Mouse (Mus musculus) gastrocnemius, adult 2 months (tissue): ENCODE measurements around the gene Nell1. TPM values are rescaled to one million over a fixed set of nuclear protein-coding genes. Genes with fewer than 3 reads are reported as not detected.

Experiments
- DNase-seq: peaks from one replicate; pipeline ENCODE4 v3.0.0; 2022
- H3K27ac ChIP-seq: fragments of 200-600 bp; 2 replicates; pipeline ENCODE4 v1.8.1; 2022; ENCODE audit warnings: mild to moderate bottlenecking
- H3K4me3 ChIP-seq: fragments of 200-600 bp; 2 replicates; pipeline ENCODE4 v1.8.1; 2022; ENCODE audit warnings: mild to moderate bottlenecking, moderate library complexity
- CTCF ChIP-seq: fragments of 200-600 bp; IDR thresholded peaks from 2 replicates; pipeline ENCODE4 v1.8.1; 2022; ENCODE audit warnings: antibody characterized with exemption, mild to moderate bottlenecking, moderate library complexity
- intact Hi-C: fragments of 180-260 bp; cut with DNase I; formaldehyde crosslinking; loops from one replicate; pipeline ENCODE4 v1.15.1; 2025
- total RNA-seq, 2 experiments: library from RNA; stranded (reverse); gene quantifications; 2 replicates each; pipeline ENCODE4 v1.2.3; 2021

Nell1 gene
- total RNA-seq, 2 experiments from 2014 or later, result 0.33 TPM; not detected in 1

- DNase-seq, result no peak
- no peak for TF ChIP-seq CTCF
- Histone ChIP-seq H3K4me3 (no peak overlapping the region), H3K27ac (no peak overlapping the region)
- intact Hi-C loops, result no loop called here
These were observed 568.7 kb downstream of the Nell1 start for GRCm38 (mm10) chr7:50543373-50543772.

- Histone ChIP-seq H3K4me3 (no peak overlapping the region), H3K27ac (no peak overlapping the region)
- intact Hi-C loops, result no loop called here
- no peak for DNase-seq
- TF ChIP-seq CTCF, result no peak
These were observed 574.9 kb downstream of the Nell1 start for GRCm38 (mm10) chr7:50549572-50549971.

GRCm38 (mm10) chr7:50551426-50551825 lies 576.8 kb downstream of the Nell1 start:
- Histone ChIP-seq H3K27ac (no peak overlapping the region), H3K4me3 (no peak overlapping the region)
- TF ChIP-seq CTCF, result no peak
- no peak for DNase-seq
- intact Hi-C loops, result no loop called here

- intact Hi-C loops, result no loop called here
- no peak overlapping the region for H3K4me3 ChIP-seq
- DNase-seq, result no peak
- TF ChIP-seq CTCF, result no peak
- no peak overlapping the region for H3K27ac ChIP-seq
These were observed 588.0 kb downstream of the Nell1 start for GRCm38 (mm10) chr7:50562708-50563107.

- TF ChIP-seq CTCF, result no peak
- intact Hi-C loops, result no loop called here
- no peak for DNase-seq
- H3K27ac ChIP-seq, result no peak overlapping the region
- no peak overlapping the region for H3K4me3 ChIP-seq
These were observed 599.2 kb downstream of the Nell1 start for GRCm38 (mm10) chr7:50573841-50574240.

GRCm38 (mm10) chr7:50588642-50589424 lies 614.2 kb downstream of the Nell1 start:
- Histone ChIP-seq H3K27ac (no peak overlapping the region), H3K4me3 (no peak overlapping the region)
- intact Hi-C loops, result no loop called here
- no peak for TF ChIP-seq CTCF
- DNase-seq, result no peak

- intact Hi-C loops, result no loop called here
- no peak for DNase-seq
- H3K27ac ChIP-seq, result no peak within 1 kb of the TSS
- no peak for TF ChIP-seq CTCF
- H3K4me3 ChIP-seq, result no peak within 1 kb of the TSS
These were observed 624.2 kb downstream of the Nell1 start, which contains the start of gene 4933405O20Rik for GRCm38 (mm10) chr7:50598890-50599289. TSS of gene 4933405O20Rik (plus strand) at chr7:50599190.

GRCm38 (mm10) chr7:50614101-50614500 lies 639.4 kb downstream of the Nell1 start:
- DNase-seq, result no peak
- Histone ChIP-seq H3K4me3 (no peak overlapping the region), H3K27ac (no peak overlapping the region)
- intact Hi-C loops, result no loop called here
- TF ChIP-seq CTCF, result no peak

- no peak for DNase-seq
- H3K4me3 ChIP-seq, result no peak overlapping the region
- TF ChIP-seq CTCF, result no peak
- intact Hi-C loops, result no loop called here
- no peak overlapping the region for H3K27ac ChIP-seq
These were observed 654.5 kb downstream of the Nell1 start for GRCm38 (mm10) chr7:50629186-50629585.

GRCm38 (mm10) chr7:50633147-50633546 lies 658.5 kb downstream of the Nell1 start:
- no peak overlapping the region for H3K4me3 ChIP-seq
- no peak for TF ChIP-seq CTCF
- H3K27ac ChIP-seq, result no peak overlapping the region
- intact Hi-C loops, result no loop called here
- DNase-seq, result no peak

GRCm38 (mm10) chr7:50672266-50672665 lies 697.6 kb downstream of the Nell1 start:
- TF ChIP-seq CTCF, result no peak
- no peak for DNase-seq
- intact Hi-C loops, result no loop called here
- Histone ChIP-seq H3K4me3 (no peak overlapping the region), H3K27ac (no peak overlapping the region)

- no peak for TF ChIP-seq CTCF
- DNase-seq, result no peak
- intact Hi-C loops, result no loop called here
- no peak overlapping the region for H3K27ac ChIP-seq
- no peak overlapping the region for H3K4me3 ChIP-seq
These were observed 700.8 kb downstream of the Nell1 start for GRCm38 (mm10) chr7:50675444-50675843.

GRCm38 (mm10) chr7:50677511-50677910 lies 702.8 kb downstream of the Nell1 start:
- no peak overlapping the region for H3K4me3 ChIP-seq

GRCm38 (mm10) chr7:50686337-50686736 lies 711.7 kb downstream of the Nell1 start:
- DNase-seq, result no peak
- TF ChIP-seq CTCF, result no peak
- intact Hi-C loops, result no loop called here

More at GRCm38 (mm10) chr7:50677511-50677910, 702.8 kb downstream of the Nell1 start:
- H3K27ac ChIP-seq, result no peak overlapping the region
- no peak for DNase-seq
- no peak for TF ChIP-seq CTCF
- intact Hi-C loops, result no loop called here

More at GRCm38 (mm10) chr7:50686337-50686736, 711.7 kb downstream of the Nell1 start:
- Histone ChIP-seq H3K4me3 (no peak overlapping the region), H3K27ac (no peak overlapping the region)
